Mouse (Mus musculus): Measurements from ENCODE around the gene Grpel1. TPM values are rescaled to one million over a fixed set of nuclear protein-coding genes. Genes with fewer than 3 reads are reported as not detected.
A peak's percentile ranks its signal among the peaks of the same experiment; 100 is the strongest.

Gene Grpel1
- 10 to 100 TPM; 30.6 to 39.1 TPM for total RNA-seq (2021)
- long read RNA-seq, experiment 1, transcript Grpel1-201 (4 exons, 3,528 nt): major isoform, 200 of 202 reads
- long read RNA-seq, experiment 1, partial matches to known transcripts: 2 of 202 reads
- long read RNA-seq, experiment 1, other reads (novel, unspliced or antisense): 0 of 202 reads
- long read RNA-seq, experiment 2, transcript Grpel1-201 (4 exons, 3,528 nt): major isoform, 209 of 214 reads
- long read RNA-seq, experiment 2, partial matches to known transcripts: 4 of 214 reads
- long read RNA-seq, experiment 2, other reads (novel, unspliced or antisense): 1 of 214 reads

DNA sequence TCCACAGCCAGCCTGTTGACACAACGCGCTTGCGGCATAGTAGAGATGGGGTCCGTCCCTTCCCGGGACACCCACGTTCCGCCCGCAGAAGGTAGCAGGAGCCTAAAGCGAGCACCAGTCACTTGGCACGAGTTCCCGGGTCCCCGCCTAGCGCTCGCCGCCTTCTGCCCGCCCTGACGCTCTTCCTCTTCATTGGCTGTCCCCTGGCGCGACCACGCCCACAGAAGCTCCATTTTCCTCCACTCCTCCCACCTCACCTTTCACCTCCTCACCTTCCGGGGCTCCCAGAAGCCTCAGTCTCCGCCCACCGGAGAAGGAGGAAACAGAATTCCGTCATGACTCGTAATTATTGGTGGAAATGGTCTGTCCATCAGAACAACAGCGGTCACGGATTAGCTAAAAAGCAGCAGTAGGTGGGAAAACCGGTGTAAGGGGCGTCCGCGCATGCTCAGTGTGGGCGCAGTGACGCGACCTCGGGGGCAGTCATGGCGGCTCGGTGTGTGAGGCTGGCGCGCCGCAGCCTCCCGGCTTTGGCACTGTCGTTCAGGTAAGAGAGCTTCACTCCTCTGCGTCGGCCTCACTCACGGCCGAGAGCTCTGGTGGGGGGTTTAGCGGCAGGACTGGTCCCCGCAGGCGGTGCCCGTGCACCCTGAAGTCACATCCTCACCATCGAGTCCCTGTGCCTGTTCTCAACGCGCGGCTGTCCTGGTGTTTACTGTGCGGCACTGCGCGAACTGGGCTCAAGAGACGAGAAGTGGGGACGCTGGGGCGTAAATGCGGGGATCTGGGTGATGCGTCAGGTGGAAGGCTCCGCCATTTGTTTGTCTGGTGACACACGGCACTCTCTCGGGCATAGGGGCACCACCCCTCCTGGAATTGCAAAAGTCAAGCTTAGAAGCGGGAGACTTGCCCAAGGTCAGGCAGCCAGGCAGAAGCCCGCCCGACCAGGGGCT lies at the start of gene Grpel1:
Grpel1 (plus strand) TSS at position 290 of the 953 bp plus-strand sequence.
- DNase-seq: peak; percentile 99

DNA sequence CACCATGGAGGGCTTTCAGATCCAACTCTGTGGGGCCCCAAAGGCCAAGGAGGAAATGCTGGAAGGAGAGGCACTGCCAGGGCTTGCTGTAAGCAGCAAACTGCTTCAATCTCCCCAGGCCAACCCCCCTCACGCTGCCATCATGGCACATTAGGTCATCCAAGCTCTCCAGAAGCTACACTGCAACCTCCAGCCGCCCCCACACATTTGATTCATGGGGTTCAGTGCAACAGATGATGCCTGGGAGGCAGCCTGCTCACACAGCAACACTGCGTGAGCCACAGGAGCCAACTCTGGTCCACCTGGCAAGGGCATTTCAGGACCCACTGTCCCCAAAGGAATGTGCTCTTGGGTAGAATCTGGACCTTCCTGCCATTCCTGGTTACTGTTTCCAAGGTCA lies 44.9 kb upstream of the Grpel1 start:
- Histone ChIP-seq H3K4me3 (no peak overlapping the region), H3K27ac (no peak overlapping the region)
- no peak for TF ChIP-seq CTCF (IDR thresholded peaks at IDR 0.05)
- DNase-seq: no peak
- intact Hi-C loops (cut with DNase I): no loop called here

More for the DNA sequence above, at the start of gene Grpel1:
- no peak for TF ChIP-seq CTCF (IDR thresholded peaks at IDR 0.05)
- Histone ChIP-seq H3K4me3 (peak within 1 kb of the TSS; percentile 86), H3K27ac (peak within 1 kb of the TSS; percentile 94)
- intact Hi-C loops (cut with DNase I): loop anchor here (1.0 to 5.0 kb wide), 2 partner anchors 19 to 72 kb away; partner anchors contain the start of genes Ccdc96 and Tada2b

DNA sequence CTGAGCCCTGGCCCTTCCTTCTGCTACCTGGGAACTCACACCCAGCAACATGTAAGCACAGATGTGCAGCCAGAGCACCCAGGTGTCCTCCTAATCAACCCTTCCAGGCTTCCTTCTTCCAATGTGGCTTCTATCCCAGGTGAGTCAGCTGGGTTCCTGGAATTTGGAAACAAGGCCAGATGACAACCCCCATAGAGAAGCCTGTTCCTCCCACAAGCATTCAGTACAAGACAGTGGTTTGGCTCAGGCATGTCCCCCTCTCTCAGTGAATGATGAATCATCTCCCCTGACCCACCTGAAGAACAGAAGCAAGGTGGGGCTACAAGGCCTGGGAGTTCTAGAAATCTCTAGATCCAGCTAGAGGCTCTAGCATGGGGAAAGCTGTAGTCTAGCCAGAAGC lies 42.1 kb upstream of the Grpel1 start:
- intact Hi-C loops (cut with DNase I): no loop called here
- H3K4me3 ChIP-seq: no peak overlapping the region
- no peak overlapping the region for H3K27ac ChIP-seq
- no peak for TF ChIP-seq CTCF (IDR thresholded peaks at IDR 0.05)
- DNase-seq: no peak

DNA sequence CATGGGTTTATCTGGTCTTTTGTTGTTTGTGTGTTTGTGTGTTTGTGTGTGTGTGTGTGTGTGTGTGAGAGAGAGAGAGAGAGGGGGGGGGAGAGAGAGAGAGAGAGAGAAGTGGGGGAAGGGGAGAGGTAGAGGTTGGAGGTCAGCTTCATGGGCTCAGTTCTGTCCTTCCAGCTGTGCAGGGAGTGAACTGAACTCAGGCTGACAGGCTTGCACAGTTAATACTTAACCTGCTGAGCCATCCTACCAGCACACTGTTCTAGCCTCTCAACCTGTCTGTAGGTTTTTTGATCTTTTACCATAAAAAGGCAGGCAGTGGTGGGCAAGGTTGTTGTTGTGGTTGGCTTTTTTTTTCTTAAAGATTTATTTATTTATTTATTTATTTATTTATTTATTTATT lies 40.1 kb upstream of the Grpel1 start:
- Histone ChIP-seq H3K4me3 (no peak overlapping the region), H3K27ac (no peak overlapping the region)
- no peak for TF ChIP-seq CTCF (IDR thresholded peaks at IDR 0.05)
- no peak for DNase-seq
- intact Hi-C loops (cut with DNase I): no loop called here

DNA sequence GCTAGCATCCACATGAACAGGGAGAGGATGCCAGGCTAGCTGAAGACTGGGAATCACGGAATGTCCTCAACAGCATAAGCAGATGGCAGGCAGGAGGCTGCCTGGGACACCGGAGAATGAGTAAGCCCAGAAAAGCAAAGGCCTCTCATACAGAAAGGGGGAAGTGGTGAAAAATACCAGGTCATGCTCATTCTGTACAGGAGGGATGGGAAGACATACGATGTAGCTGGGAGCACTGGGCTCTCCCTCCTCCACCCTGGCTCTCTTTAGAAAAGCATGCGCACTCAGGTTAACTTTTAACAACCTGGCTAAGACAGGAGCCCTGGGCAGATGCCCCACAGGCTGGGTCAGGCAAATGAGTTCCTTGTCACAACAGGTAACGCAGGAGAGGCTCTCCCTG lies 38.4 kb upstream of the Grpel1 start:
- no peak for DNase-seq
- Histone ChIP-seq H3K4me3 (no peak overlapping the region), H3K27ac (no peak overlapping the region)
- intact Hi-C loops (cut with DNase I): no loop called here
- no peak for TF ChIP-seq CTCF (IDR thresholded peaks at IDR 0.05)

DNA sequence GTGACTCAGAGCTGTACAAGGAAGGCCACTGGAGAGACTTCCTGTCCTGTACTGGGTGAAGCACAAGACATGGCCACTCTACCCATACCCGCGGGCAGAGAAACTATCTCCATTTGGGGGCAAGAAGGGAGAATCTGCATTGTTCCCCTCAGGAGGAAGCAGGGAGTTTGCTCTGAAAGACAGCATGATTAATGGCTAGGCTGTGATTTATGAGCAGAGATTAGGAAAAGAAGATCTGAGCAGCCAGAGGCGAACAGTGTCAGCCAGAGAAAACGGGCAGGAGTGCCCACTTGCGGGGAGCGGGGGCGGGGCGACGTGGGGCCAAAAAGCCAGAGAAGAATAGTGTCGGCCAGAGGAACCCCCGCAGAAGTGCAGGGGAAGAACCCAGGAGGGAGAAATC lies 37.0 kb upstream of the Grpel1 start:
- H3K4me3 ChIP-seq: no peak overlapping the region
- intact Hi-C loops (cut with DNase I): no loop called here
- DNase-seq: no peak
- H3K27ac ChIP-seq: no peak overlapping the region
- no peak for TF ChIP-seq CTCF (IDR thresholded peaks at IDR 0.05)

DNA sequence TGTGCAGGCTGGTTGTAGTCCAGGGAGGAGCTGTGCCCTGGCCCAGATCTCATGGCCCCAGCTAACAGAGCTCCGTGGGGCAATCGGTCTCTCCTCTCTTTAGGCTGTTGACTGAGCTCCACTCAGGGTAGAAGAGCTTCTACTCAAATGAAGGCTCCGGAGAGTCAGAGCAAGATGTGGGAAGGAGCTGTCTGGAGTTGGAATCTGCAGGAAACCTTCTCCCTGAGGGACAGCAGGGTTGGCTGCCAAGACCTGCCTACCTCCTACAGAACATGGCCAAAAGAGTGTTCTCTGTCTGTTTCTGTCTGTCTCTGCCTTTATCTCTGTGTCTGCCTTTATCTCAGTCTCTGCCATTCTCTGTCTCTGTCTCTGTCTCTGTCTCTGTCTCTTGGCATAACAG lies 35.2 kb upstream of the Grpel1 start:
- Histone ChIP-seq H3K4me3 (no peak overlapping the region), H3K27ac (no peak overlapping the region)
- peak; percentile 28 for DNase-seq
- no peak for TF ChIP-seq CTCF (IDR thresholded peaks at IDR 0.05)
- intact Hi-C loops (cut with DNase I): no loop called here

DNA sequence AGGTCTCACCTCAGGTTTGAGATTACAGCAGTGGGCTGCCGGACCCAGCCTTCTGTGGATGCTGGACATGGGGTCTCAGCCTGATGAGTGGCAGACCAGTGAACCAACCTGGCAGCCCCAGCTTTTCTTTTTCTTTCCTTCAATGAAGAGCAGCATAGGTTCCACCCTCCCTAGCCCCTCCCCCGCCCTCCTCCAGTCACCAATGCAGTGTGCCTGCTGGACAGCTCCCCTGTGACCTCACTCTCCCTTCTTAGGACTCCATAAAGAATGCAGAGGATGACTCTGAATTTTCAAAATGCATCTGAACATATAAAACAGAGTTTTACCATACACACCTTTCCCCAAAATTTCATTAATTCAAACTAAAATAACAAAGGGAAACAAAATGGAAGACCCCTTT lies 33.1 kb upstream of the Grpel1 start:
- DNase-seq: no peak
- no peak for TF ChIP-seq CTCF (IDR thresholded peaks at IDR 0.05)
- intact Hi-C loops (cut with DNase I): no loop called here
- Histone ChIP-seq H3K4me3 (no peak overlapping the region), H3K27ac (no peak overlapping the region)

DNA sequence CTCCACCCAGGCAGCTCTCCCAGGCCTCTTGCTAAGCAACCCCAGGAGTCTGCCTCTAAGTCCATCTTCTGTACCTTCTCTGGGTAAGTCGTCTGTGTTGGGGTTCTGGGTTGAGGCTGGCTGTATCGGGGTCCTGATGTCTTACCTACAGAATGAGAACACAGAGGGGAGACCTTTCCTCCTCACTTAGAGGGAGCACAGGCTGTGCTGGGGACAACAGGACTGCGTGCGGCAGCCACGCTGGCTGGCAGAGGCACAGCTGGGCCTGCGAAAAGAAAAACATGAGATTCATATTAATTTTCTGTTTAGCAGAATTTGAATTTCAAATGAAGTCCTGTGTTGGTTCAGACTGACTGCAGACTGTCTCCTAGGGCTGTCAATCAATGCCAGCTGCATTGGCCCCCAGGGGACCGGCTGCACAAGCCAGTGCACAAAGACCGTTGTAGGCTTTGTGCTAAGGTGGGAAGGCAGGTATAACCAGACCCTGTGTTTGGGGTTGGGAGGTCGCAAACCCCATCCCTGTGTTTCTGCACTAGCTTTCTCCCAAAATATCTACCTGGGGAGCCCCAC lies 30.3 kb upstream of the Grpel1 start:
- DNase-seq: no peak
- intact Hi-C loops (cut with DNase I): no loop called here
- TF ChIP-seq CTCF (IDR thresholded peaks at IDR 0.05): no peak
- no peak overlapping the region for H3K27ac ChIP-seq
- no peak overlapping the region for H3K4me3 ChIP-seq

DNA sequence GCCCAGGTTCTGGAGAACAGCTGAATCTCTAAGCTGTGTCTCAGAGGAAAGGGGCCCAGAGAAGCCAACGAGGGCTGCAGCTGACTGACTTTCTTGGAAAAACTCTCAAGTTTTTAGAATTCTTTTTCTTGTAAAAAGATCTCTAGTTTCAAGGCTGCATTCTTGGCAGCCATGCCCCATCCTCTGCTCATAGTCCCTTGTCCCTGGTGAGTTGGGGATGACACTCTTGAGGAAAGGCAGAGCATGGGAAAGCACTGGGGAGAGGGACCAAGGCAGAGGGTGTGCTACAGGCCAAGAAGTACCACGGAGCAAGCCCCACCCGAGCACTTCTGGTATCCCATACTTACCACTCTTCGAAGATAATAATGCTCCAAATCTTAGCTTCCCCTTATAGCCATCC lies 27.9 kb upstream of the Grpel1 start:
- intact Hi-C loops (cut with DNase I): no loop called here
- Histone ChIP-seq H3K4me3 (no peak overlapping the region), H3K27ac (peak overlapping the region; percentile 35; the same call in 1 of the 2 replicates)
- no peak for DNase-seq
- TF ChIP-seq CTCF (IDR thresholded peaks at IDR 0.05): no peak

DNA sequence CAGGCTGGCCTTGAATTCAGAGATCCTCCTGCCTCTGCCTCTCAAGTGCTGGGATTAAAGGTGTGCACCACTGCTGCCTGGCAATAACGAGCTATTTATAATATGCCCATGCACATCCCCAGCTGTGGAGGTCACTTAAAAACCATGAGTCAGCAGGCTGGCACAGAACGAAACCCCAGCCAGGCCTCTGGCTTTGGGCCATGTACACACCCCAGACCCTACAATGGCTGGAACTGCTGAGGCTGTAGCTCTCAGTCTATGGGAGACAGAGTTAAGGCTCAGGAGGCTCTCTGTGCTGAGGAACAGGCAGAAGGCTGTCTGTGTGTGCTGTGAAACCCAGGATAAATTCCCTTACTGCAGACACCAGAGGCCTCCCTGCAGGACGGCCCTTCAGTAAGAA lies 24.1 kb upstream of the Grpel1 start:
- no peak for DNase-seq
- intact Hi-C loops (cut with DNase I): no loop called here
- H3K4me3 ChIP-seq: no peak overlapping the region
- no peak overlapping the region for H3K27ac ChIP-seq
- no peak for TF ChIP-seq CTCF (IDR thresholded peaks at IDR 0.05)

DNA sequence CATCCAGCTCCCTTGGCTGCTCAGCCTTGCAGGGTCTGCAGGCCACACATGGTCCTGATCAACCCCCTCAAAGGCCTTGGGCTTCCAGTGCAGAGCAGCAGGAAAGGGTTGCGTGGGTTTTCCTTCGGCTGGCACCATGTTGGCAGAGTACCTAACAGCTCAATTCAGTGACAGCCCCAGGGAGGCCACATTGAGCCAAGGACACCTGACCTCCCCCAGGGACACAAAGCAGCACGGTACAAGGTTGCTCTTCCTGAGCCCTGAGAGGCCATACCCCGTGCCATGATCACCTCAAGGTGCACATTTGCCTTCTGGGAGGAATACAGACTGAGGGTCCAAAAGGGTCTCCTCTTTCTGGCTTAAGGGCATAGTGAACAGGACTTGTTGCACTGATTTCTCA lies 20.2 kb upstream of the Grpel1 start:
- H3K4me3 ChIP-seq: no peak overlapping the region
- TF ChIP-seq CTCF (IDR thresholded peaks at IDR 0.05): no peak
- H3K27ac ChIP-seq: no peak overlapping the region
- DNase-seq: no peak
- intact Hi-C loops (cut with DNase I): no loop called here

DNA sequence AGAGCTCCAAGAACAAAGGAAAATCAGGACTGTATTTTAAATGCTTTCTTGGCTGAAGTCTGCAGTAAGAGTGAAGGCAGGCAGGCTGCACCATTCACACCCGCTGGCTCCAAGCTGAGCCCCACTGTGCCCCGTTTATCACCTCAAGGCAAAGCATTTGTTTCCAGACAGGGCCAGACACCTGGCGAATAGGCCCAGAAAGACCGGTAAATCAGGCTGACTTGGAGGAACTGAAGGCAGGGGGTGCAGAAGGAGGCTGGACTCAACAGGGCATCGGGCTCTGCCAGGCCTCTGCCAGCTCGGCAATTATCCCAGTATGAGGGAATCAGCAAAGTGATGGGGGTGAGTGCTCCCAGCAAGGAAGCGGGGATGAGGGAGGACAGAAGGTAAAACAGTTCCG lies 19.8 kb upstream of the Grpel1 start:
- no peak for TF ChIP-seq CTCF (IDR thresholded peaks at IDR 0.05)
- no peak overlapping the region for H3K27ac ChIP-seq
- intact Hi-C loops (cut with DNase I): no loop called here
- H3K4me3 ChIP-seq: no peak overlapping the region
- DNase-seq: no peak

All from gastrocnemius, adult 2 months (tissue).